Mouse (Mus musculus): ENCODE measurements at regions not wholly inside any gene's neighbourhood (a gene's known extent, or its start where the extent isn't known, plus 50 kb on each side); places are given as distances from the start of the nearest gene placed in this dataset.
"Not testable (repeated sequence)": the region's sequence is repeated elsewhere in the genome, so short reads cannot be mapped to it uniquely, and the experiment has no call there.

DNA sequence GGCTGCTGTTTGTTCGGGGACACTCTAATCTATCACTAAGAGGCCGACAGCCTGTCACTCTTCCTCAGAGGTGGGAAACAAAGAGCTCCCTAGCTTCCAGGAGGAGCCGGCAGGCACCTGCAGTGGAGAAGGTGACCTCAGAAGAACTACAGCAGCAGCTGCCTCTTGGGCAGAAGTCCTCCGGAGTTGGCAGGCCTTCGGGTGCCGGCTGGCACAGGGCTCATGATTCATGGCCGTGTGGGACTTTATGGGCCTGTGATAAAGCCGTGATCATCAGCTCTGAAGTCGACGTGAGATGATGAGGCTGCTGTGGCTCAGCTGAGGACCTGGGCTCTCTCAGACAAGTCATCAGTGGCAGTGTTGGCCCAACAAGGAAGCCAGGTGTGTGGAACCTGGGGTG is 208.9 kb upstream of the Lrfn2 start:
- no peaks in the 10 kb centered on the region for H3K4me1 ChIP-seq
- TF ChIP-seq GATA1 (IDR thresholded peaks at IDR 0.05; ENCODE audit: borderline replicate concordance, low read length), result no peak
- TF ChIP-seq FLI1 (IDR thresholded peaks at IDR 0.05; ENCODE audit: low read length), result no peak
- H3K27me3 ChIP-seq (replicated peaks), result no peaks in the 10 kb centered on the region
- no peaks in the 10 kb centered on the region for H3K36me3 ChIP-seq (replicated peaks; ENCODE audit: low read length)
- no peak overlapping the region for H3K4me3 ChIP-seq (replicated peaks)
- H3K9me3 ChIP-seq, result peaks cover 26% of the 10 kb centered on the region

DNA sequence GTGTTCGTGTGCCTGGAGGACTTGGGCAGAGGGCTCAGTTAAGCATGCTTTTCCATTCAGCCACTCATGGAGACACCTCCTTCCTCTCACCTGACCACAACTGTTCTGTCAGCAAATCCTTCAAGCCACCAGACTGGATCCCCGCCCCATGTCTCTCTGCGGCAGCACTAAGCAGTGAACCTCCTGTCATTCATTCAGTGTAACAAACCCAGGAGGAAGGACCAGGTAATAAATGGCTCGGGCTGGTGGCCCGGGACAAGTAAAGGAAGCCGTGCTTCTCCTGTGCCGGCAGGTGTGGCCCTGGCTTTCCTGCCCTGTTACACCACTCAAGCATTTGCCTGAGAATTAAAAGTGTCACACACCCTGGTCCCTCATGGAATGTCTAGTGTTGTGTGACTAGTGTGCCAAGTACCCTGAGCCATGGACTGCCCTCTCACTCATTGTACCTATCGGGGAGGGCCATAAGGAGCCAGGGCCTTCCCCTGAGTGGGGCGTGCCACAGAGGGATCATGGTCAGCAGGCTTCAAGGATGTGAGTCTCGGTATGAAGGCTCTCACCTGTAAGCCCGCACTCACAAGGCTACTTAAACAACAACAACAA is 207.6 kb upstream of the Lrfn2 start:
- TF ChIP-seq FLI1 (IDR thresholded peaks at IDR 0.05; ENCODE audit: low read length), result no peak
- no peak for TF ChIP-seq GATA1 (IDR thresholded peaks at IDR 0.05; ENCODE audit: borderline replicate concordance, low read length)
- H3K9me3 ChIP-seq, result peaks cover 37% of the 10 kb centered on the region

DNA sequence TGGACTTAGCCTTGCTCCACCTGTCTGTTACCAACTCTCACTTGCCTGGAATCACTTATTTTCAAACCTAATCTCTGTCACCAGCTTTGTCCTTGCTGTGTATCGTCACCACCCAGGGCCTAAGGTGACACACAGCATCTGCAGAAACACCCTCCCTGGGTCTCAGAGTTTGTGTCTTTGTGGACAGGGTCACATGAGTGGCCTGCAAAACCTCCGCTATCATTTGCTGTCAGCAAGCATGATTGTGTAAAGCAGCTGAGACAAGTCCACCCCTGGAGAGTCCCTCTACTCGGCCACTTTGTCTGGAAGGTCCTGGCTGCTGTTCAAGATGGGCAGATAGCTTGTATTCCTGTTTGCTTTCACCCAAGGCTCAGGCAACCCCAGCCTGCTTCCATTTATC is 205.7 kb upstream of the Lrfn2 start:
- Histone ChIP-seq H3K36me3 (replicated peaks; ENCODE audit: low read length) (no peaks in the 10 kb centered on the region), H3K4me3 (replicated peaks) (no peak overlapping the region), H3K4me1 (no peaks in the 10 kb centered on the region), H3K9me3 (peaks cover 42% of the 10 kb centered on the region), H3K27me3 (replicated peaks) (no peaks in the 10 kb centered on the region)
- no peak for TF ChIP-seq FLI1 (IDR thresholded peaks at IDR 0.05; ENCODE audit: low read length)
- TF ChIP-seq GATA1 (IDR thresholded peaks at IDR 0.05; ENCODE audit: borderline replicate concordance, low read length), result no peak

More for the DNA sequence above, 207.6 kb upstream of the Lrfn2 start:
- Histone ChIP-seq H3K4me1 (no peaks in the 10 kb centered on the region), H3K27me3 (replicated peaks) (no peaks in the 10 kb centered on the region), H3K4me3 (replicated peaks) (peak overlapping the region; percentile 7), H3K36me3 (replicated peaks; ENCODE audit: low read length) (no peaks in the 10 kb centered on the region)

DNA sequence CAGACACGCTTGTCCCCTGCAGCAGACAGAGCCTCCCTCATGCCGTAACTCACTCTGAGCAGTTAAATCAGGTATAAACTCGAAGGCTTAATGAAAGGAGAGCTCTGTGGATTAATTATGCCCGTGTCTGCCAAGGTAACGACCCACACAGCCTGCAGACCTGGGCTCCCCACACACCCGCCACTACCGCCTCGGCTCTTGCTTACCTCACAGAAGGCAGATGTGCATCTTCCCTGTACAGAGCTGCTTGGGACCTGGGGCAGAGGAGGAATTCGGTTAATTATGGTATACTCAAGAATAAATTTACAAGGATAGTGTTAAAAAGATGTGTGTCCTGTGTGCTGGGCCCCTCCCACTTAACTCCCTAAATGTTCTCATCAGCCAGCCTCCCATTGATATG is 198.4 kb upstream of the Lrfn2 start:
- Histone ChIP-seq H3K27me3 (replicated peaks) (no peaks in the 10 kb centered on the region), H3K36me3 (replicated peaks; ENCODE audit: low read length) (no peaks in the 10 kb centered on the region), H3K4me1 (no peaks in the 10 kb centered on the region), H3K4me3 (replicated peaks) (no peak overlapping the region), H3K9me3 (peaks cover 46% of the 10 kb centered on the region)
- TF ChIP-seq GATA1 (IDR thresholded peaks at IDR 0.05; ENCODE audit: borderline replicate concordance, low read length), result no peak
- TF ChIP-seq FLI1 (IDR thresholded peaks at IDR 0.05; ENCODE audit: low read length), result no peak

DNA sequence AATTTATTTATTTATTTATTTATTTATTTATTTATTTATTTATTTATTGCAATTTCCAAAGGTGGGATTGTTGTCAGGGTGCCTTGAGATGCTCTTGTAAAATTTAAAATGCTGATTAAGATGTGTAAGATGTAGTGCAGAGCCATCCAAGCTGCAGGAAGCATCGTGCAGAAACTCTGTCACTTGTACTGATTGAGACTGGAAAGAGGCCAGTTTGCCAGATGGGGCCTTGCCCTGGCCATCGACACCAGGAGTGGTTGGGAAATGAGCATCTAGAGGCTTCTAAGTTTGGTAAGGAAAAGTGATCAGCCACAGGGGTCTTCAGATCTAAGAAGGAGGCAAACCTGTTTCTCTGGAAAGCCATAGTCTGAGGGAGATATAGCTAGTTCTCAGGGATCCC is 195.0 kb upstream of the Lrfn2 start:
- peaks cover 62% of the 10 kb centered on the region for H3K9me3 ChIP-seq
- H3K4me3 ChIP-seq (replicated peaks); H3K4me1 ChIP-seq; H3K27me3 ChIP-seq (replicated peaks); H3K36me3 ChIP-seq (replicated peaks; ENCODE audit: low read length): not testable (repeated sequence)

DNA sequence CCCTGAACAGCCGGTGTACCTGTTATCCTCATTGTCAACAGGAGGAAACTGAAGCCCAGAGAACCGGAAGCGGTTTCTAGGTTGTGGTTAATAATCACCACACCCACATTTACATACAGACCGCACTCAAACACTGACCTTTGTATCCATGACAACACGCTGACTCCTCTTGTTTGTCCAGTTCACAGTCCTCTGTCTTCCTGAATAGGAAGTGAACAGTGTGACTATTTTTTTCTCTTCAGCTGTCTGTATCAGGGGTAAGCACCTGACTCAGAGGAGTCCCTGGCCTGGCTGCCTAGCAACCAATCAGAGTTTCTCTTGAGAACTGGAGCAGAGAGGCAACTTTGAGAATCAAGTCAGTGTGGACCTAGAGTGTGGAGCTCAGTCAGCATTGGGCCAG is 193.5 kb upstream of the Lrfn2 start:
- TF ChIP-seq FLI1 (IDR thresholded peaks at IDR 0.05; ENCODE audit: low read length) (no peak), GATA1 (IDR thresholded peaks at IDR 0.05; ENCODE audit: borderline replicate concordance, low read length) (no peak)
- Histone ChIP-seq H3K9me3 (peaks cover 63% of the 10 kb centered on the region), H3K4me3 (replicated peaks) (no peak overlapping the region)

DNA sequence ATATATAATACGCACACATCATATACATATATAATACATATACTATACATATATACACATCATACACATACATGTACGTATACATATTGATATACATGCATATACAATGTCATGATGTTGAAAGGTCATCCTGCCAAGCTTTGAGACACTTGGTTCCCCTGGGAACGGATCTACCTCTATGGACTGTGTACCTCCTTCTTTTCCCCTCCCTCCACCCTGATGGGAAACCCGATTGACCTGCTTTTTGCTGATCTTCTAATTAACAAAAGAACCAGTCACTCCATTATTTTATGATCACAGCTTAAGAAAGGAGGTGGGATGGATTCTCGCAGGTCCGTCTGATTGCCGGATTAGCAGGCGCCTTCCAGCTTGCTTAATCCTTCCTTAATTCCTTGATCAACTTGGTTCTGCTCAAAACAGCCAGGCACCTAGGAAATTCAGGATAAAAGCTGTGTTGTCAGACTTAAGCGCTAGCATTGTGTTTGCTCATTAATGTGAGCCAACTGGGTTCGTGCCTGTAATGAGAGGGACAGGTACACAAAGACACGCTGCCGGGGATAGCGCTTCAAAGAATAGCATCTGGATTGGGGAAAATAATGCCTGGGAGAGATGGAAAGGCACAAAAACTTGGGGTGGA is 189.3 kb upstream of the Lrfn2 start:
- Histone ChIP-seq H3K36me3 (replicated peaks; ENCODE audit: low read length) (no peaks in the 10 kb centered on the region), H3K9me3 (peaks cover 72% of the 10 kb centered on the region), H3K4me1 (no peaks in the 10 kb centered on the region), H3K27me3 (replicated peaks) (no peaks in the 10 kb centered on the region), H3K4me3 (replicated peaks) (no peak overlapping the region)
- TF ChIP-seq GATA1 (IDR thresholded peaks at IDR 0.05; ENCODE audit: borderline replicate concordance, low read length) (no peak), FLI1 (IDR thresholded peaks at IDR 0.05; ENCODE audit: low read length) (no peak)

More for the DNA sequence above, 193.5 kb upstream of the Lrfn2 start:
- Histone ChIP-seq H3K27me3 (replicated peaks) (no peaks in the 10 kb centered on the region), H3K36me3 (replicated peaks; ENCODE audit: low read length) (no peaks in the 10 kb centered on the region), H3K4me1 (no peaks in the 10 kb centered on the region)

DNA sequence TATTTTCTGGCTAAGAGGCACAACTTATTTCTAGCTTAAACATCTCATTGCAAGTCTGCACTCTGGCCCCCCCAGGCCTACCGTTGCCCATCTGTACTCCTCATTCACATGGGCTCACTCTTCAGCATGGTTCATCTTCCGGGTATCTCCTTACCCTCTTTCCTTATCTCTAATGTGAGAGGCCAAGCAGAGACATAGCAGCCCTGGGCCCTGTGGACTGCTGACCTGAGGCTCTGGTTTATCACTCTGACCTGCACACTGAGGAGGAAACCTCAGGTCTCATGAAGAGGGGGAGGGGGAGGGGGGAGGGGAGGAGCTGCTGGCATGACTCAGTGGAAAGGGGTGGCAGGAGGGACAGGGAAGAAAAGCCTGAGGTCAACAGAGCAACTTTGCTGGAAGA is 162.1 kb upstream of the Lrfn2 start:
- H3K36me3 ChIP-seq (replicated peaks; ENCODE audit: low read length), result no peaks in the 10 kb centered on the region
- no peak for TF ChIP-seq FLI1 (IDR thresholded peaks at IDR 0.05; ENCODE audit: low read length)
- no peak for TF ChIP-seq GATA1 (IDR thresholded peaks at IDR 0.05; ENCODE audit: borderline replicate concordance, low read length)
- peaks cover 53% of the 10 kb centered on the region for H3K9me3 ChIP-seq

DNA sequence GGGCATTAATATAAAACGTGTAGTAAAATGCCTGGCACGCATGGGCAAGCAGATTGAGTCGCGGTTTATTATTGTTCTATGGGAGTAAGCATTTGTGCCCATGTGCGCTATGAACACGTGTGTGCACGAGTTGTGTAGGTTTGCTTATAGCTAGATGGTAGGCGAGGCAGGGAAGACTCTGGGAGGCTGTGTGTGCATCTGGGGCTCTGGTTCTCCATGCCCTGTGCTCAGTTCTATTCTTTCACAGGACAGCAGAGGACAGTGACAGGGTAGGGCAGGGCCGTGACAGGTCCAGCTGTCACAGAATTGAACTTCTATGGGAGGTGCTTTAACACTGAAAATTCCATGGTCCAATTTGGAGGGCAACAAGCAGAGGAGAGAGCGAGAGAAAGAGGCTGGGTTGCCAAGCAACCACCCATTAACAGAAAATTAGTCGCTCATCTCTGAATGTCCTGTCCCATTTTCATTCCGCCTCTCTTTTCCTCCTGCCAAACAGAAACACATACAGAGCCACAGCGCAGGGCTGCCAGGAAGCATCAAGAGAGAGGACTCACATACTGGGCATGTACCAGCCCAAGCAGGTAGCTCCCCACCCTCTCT is 160.4 kb upstream of the Lrfn2 start:
- TF ChIP-seq FLI1 (IDR thresholded peaks at IDR 0.05; ENCODE audit: low read length), result no peak
- TF ChIP-seq GATA1 (IDR thresholded peaks at IDR 0.05; ENCODE audit: borderline replicate concordance, low read length), result no peak
- no peaks in the 10 kb centered on the region for H3K4me1 ChIP-seq
- no peaks in the 10 kb centered on the region for H3K36me3 ChIP-seq (replicated peaks; ENCODE audit: low read length)
- H3K4me3 ChIP-seq (replicated peaks), result no peak overlapping the region
- H3K27me3 ChIP-seq (replicated peaks), result no peaks in the 10 kb centered on the region
- H3K9me3 ChIP-seq, result peaks cover 58% of the 10 kb centered on the region

More for the DNA sequence above, 162.1 kb upstream of the Lrfn2 start:
- Histone ChIP-seq H3K4me1 (no peaks in the 10 kb centered on the region), H3K27me3 (replicated peaks) (no peaks in the 10 kb centered on the region), H3K4me3 (replicated peaks) (no peak overlapping the region)

DNA sequence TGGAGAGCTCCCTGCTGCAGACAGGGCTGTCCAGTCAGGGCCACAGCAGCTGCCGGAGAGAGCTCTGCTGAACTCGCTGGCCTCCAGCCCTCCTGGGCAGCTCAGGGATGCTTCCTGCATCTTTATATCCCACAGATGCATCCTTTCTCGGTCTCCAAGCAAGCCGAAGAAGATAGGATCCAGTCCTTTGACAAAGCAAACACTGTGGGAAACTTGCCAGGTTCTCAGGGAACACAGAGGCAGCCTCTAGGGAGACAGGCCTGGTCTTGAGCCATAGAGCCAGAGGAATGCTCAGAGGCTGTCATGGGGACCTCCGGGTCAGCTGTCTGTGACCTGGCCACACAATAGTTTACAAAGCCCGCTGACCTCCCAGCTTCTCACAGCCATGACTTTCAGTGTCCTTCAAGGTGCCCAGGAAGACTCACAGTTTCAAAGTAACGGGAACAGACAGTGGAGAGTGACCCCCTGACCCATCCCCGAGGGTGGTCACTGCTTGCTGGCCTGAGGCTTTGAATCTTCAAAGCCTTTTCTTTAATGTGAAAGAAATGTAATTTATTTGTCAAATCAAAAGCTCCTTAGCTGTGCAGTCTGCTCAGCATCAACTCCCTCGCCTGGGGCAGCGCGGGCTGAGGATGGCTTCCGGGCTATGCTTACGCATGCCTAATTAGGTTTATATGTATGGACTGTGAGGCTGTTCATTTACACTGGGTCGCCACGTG is 157.8 kb upstream of the Lrfn2 start:
- Histone ChIP-seq H3K9me3 (peaks cover 51% of the 10 kb centered on the region), H3K4me1 (no peaks in the 10 kb centered on the region), H3K36me3 (replicated peaks; ENCODE audit: low read length) (no peaks in the 10 kb centered on the region), H3K27me3 (replicated peaks) (no peaks in the 10 kb centered on the region), H3K4me3 (replicated peaks) (peak overlapping the region; percentile 44)
- no peak for TF ChIP-seq FLI1 (IDR thresholded peaks at IDR 0.05; ENCODE audit: low read length)
- TF ChIP-seq GATA1 (IDR thresholded peaks at IDR 0.05; ENCODE audit: borderline replicate concordance, low read length), result no peak

Data from megakaryocyte, embryonic 14.5 days (primary cell).